Mouse (Mus musculus): ENCODE results near the gene Rnf227.
"Not testable (repeated sequence)": the region's sequence is repeated elsewhere in the genome, so short reads cannot be mapped to it uniquely, and the experiment has no call there.

Rnf227 gene

GRCm38 (mm10) chr11:69340161-69341131 lies at the start of gene Rnf227:
Gene Rnf227, plus strand, starts transcription at chr11:69340461.
- peak; percentile 58 to 64 for DNase-seq (ENCODE audit: low spot score in 2 of 2)

GRCm38 (mm10) chr11:69291111-69291510 lies 49.1 kb upstream of the Rnf227 start:
- DNase-seq (ENCODE audit: low spot score in 2 of 2): no peak

GRCm38 (mm10) chr11:69295286-69295685 lies 45.0 kb upstream of the Rnf227 start:
- no peak for DNase-seq (ENCODE audit: low spot score in 2 of 2)

GRCm38 (mm10) chr11:69297799-69298198 lies 42.5 kb upstream of the Rnf227 start:
- no peak for DNase-seq (ENCODE audit: low spot score in 2 of 2)

DNA sequence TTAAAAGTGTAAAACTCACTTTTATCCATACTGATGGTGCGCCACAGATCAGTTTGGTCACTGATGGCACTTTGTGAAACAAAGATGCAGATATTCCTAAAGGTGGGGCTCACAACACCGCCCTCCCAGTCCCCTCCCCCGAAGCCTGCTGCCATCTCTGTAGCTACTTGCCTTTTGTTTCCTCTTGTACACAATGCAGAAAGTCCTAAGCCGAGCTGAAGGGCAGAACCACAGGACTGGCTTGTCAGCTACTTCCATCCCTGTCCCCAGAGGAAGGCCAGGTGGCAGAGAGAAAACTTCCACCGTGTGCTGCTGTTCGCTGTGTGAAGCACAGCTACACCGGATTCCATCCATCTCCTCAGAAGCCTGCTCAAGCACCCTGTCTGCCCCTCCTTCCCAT lies 42.0 kb upstream of the Rnf227 start:
- DNase-seq (ENCODE audit: low spot score in 2 of 2): no peak

DNA sequence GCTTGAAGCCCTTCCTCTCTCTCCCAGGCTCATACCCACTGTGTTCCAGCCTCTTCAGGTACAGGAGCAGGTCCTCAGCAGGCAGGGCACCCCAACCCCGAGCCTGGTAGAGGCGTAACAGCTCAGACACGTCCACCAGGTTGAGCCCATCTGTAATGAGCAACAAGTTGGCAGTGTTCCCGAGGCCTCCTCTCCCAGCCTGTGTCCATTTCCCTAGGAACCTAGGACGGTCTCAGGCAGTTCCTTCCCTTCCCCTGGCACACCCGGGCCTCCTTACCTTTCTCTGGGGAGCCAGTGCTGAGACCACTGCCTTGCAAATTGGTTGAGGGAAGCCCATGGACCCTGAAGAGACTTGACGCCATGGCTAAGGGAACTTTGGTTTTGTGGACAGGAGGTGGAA lies 37.4 kb upstream of the Rnf227 start:
- DNase-seq (ENCODE audit: low spot score in 2 of 2): no peak

DNA sequence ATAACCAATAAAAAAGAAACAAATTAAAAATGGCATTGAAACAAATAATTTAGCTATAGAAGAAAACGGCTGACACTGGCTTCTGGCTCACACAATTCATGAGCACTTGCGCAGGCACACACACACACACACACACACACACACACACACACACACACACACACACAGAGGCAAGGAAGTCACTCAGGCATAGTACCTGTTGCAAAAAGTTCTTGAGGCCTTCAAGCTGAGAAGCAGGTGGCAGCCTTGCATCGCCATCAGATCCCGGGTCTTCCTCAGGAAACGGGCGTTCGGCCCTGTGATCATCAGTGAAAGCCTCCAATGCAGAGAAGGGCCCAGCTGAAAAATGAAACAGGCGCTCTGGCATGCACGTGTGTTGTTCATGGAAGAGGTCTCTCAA lies 35.0 kb upstream of the Rnf227 start:
- DNase-seq (ENCODE audit: low spot score in 2 of 2): peak; percentile 70 to 78

GRCm38 (mm10) chr11:69306039-69306438 lies 34.2 kb upstream of the Rnf227 start:
- DNase-seq (ENCODE audit: low spot score in 2 of 2): no peak

- DNase-seq (ENCODE audit: low spot score in 2 of 2): no peak
Observed at GRCm38 (mm10) chr11:69311266-69311665, 29.0 kb upstream of the Rnf227 start.

DNA sequence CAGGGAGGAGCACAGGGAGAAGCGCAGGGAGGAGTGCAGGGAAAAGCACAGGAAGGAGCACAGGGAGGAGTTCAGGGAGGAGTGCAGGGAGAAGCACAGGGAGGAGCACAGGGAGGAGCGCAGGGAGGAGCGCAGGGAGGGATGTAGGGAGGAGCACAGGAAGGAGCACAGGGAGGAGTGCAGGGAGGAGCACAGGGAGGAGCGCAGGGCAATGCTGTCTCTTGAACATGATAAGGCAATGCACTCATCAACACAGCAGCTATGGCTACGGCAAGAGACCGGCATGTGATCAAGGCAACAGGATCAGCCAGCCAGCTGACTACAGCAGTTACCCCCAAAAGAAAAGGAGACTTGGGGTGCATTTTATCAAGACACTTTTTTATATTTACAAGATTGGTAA lies 23.9 kb upstream of the Rnf227 start:
- no peak for DNase-seq (ENCODE audit: low spot score in 2 of 2)

DNA sequence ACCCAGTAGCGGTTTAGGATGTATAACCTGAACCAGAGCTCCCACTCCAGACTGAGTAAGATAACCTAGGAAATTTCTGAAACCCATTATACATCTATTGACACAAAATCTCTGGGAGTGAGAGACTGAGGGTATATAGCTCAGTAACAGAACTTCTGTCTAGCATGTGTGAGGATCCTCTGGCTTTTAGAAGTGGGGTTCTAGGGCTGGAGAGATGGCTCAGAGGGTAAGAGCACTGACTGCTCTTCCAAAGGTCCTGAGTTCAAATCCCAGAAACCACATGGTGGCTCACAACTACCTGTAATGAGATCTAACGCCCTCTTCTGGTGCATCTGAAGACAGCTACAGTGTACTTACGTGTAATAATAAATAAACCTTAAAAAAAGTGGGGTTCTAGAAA lies 22.3 kb upstream of the Rnf227 start:
- DNase-seq (ENCODE audit: low spot score in 2 of 2): not testable (repeated sequence)

DNA sequence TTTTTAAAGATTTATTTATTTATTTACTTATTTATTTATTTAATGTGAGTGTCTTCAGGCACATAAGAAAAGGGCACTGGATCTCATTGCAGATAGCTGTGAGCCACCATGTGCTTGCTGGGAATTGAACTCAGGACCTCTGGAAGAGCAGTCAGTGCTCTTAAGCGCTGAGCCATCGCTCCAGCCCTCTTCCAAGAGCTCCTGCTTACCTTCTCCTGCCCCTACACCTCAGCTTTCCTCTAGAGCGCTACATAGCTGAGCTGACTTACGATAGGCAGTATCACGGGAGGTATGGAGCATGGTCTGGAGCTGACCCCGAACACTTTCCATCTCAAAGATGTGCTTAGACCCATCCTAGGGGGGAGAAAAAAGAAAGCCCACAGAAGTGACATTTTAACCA lies 18.7 kb upstream of the Rnf227 start:
- DNase-seq (ENCODE audit: low spot score in 2 of 2): no peak

DNA sequence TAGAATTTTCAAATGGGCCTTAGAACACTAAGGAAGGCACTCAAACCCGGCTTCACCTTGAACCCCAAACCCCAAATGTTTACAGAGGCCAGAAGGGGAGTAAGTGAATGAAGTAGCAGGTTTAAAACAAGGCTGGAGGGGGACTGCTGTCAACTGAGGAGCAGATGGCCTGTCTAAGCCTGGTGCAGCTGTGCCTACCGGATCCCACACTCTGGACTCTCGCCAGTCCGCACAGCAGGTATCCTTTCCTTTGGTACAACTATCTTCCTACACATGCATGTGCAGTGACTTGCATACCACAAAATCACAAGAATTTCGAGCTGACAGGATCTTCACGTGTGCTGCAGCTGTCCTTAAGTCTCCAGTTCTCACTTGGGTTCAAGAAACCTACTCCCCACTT lies 18.3 kb upstream of the Rnf227 start:
- DNase-seq (ENCODE audit: low spot score in 2 of 2): no peak

GRCm38 (mm10) chr11:69322693-69323471 lies 17.4 kb upstream of the Rnf227 start:
- no peak for DNase-seq (ENCODE audit: low spot score in 2 of 2)

GRCm38 (mm10) chr11:69323667-69324111 lies 16.6 kb upstream of the Rnf227 start, which contains the start of the genes Cntrob and Trappc1:
Gene Cntrob, minus strand, starts transcription at chr11:69323775.
Gene Trappc1, plus strand, starts transcription at chr11:69323980.
- peak; percentile 99 to 100 for DNase-seq (ENCODE audit: low spot score in 2 of 2)

DNA sequence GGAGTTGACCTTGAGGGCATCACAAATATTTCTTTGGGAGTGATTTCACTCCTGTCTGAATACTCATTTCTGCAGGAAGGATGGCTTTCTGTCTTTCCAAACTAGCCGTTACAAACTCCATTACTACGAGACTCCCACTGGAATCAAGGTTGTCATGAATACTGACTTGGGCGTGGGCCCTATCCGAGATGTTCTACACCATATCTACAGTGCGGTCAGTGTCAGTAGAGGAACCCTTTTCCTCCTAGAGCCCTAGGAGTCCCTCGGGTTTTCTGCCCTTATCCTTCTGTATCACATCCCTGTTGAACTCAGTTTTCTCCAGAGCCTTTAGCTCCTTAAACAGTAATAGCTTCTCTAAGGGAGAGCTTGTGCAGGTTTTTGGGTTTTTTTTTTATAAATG lies 15.5 kb upstream of the Rnf227 start:
- no peak for DNase-seq (ENCODE audit: low spot score in 2 of 2)

DNA sequence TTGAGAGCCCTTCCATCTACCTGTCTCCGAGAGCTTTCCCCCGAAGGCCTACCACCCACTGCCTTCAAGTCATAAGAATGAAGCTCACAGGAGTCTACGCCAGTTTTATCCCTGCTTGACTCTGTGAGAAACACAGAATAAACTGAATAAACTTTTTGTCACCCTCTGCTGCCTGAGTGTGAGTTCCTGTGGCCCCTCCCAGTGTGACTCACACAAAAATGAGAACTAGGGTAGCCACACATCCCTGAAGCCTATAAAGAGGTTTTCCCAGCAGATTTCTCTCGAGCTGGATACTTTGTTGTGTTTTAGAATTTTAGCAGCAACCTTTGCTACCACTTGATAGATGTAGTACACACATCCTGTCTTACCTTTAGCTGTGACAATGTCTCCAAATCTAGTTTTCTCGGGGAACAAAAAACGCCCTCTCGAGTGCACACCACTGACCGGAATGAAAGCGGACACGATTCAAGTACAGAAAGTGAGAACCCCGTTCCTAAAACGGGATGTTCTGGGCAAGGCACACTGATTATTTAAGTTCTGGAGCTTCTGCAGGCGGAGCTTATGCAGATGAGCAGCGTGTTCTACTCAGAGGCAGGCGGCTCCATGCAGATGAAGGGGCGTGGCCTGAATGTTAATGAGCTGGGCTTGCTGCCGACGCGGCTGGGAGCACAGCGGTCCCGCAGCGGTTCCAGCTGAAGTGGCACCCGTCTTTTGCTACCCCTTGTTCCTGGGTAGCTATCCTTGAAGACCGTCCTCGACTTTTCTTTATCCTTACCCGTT lies 14.4 kb upstream of the Rnf227 start, which contains the start of gene Kcnab3:
Gene Kcnab3, plus strand, starts transcription at position 631 of the 780 bp plus-strand sequence.
- DNase-seq (ENCODE audit: low spot score in 2 of 2): peak; percentile 91 to 93

GRCm38 (mm10) chr11:69326408-69327156 lies 13.7 kb upstream of the Rnf227 start:
- no peak for DNase-seq (ENCODE audit: low spot score in 2 of 2)

- no peak for DNase-seq (ENCODE audit: low spot score in 2 of 2)
Observed at GRCm38 (mm10) chr11:69327157-69327442, 13.2 kb upstream of the Rnf227 start.

GRCm38 (mm10) chr11:69327648-69328047 lies 12.6 kb upstream of the Rnf227 start:
- no peak for DNase-seq (ENCODE audit: low spot score in 2 of 2)

DNA sequence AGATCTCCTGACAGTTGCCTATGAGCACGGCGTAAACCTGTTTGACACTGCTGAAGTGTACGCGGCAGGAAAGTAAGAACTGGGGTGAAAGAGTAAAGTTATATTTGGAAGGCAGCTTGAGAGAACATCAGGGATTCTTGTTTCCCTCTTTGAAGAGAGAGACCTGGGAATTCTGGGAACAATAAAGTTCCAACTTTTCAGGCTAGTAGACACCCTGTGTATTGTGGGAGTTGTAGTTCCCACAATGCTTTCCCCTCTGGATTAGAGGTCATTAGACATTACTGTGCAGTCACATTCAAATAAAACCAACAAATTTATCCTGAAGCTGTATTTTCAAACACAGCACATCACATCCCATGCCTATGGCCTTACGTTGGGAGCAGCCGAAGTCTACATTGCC lies 11.7 kb upstream of the Rnf227 start:
- no peak for DNase-seq (ENCODE audit: low spot score in 2 of 2)
